Mouse (Mus musculus): ENCODE results near the gene Prr15. TPM values are rescaled to one million over a fixed set of nuclear protein-coding genes. Genes with fewer than 3 reads are reported as not detected.

The Prr15 gene
- polyA plus RNA-seq, 1 experiment from 2014 or later = 26.2 TPM

DNA sequence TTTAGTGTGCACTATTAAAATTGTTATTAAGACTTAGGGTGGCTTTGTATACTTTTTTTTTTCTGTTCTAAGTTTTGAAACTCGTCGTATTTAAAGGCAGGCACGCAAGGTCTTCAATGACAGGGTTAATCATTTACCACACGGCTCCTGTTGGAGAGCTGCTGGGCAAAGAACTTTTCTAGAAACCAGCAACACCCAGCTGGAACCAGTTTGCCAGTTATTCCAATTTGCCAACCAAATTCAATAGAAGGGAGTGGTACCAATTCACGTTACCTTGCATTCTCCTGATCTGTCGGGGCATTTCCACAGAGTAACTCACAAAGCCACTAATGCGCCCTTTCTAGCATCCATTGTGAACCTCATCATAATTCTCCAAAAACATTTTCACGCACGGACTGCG is 4.5 kb downstream of the Prr15 start:
- Histone ChIP-seq H3K9me3 (ENCODE audit: control insufficient read depth, low read length) (no peaks in the 10 kb centered on the region), H3K27ac (replicated peaks in 1 of 2; ENCODE audit: control insufficient read depth in 1 of 2, insufficient read depth in 1 of 2, low read depth in 2 of 2, low read length in 2 of 2) (no peak overlapping the region), H3K9ac (ENCODE audit: low read length) (0 out of 2 replicates have a peak overlapping the region, but pooled peaks have one; percentile 25), H3K4me2 (ENCODE audit: low read length) (peak overlapping the region; percentile 98), H3K4me1 (ENCODE audit: control insufficient read depth in 2 of 2, insufficient read depth in 2 of 2, low read length in 2 of 2) (peaks cover 4 to 7% of the 10 kb centered on the region in 2 experiments; a peak in 2 of 4 replicates), H3K4me3 (ENCODE audit: control insufficient read depth in 1 of 2, insufficient read depth in 1 of 2, low read depth in 1 of 2, low read length in 2 of 2) (peak overlapping the region in 1 of 2 experiments; percentile 18; a peak in 2 of 4 replicates), H3K27me3 (ENCODE audit: control insufficient read depth, insufficient read depth, low read length) (peaks cover 7% of the 10 kb centered on the region), H3K36me3 (ENCODE audit: control insufficient read depth, insufficient read depth, low read length) (no peaks in the 10 kb centered on the region)
- 91% methylated on average over 10 of the region's 10 CpGs for whole genome bisulfite sequencing
- ATAC-seq (ENCODE audit: insufficient number of reproducible peaks, insufficient read depth, low FRiP score, low read depth) = no peak

DNA sequence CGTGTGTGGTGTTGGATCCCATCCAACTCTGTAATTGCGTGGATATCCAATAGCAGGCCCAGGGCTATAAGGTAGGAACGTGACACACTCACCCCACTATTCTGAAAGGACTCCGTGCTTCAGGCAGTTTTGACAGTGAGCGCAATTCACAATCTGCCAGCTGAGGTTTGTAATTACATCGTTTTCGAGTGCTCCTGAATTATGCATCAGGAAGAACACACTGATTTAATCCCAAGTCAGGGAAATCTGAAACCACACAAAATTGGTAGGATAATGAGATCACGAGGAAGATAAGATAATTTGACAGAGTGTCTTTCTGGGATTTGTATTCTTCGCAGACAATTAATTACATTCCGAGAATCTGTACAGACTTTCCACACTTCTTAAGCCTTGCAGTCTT is 6.1 kb downstream of the Prr15 start:
- H3K36me3 ChIP-seq (ENCODE audit: control insufficient read depth, insufficient read depth, low read length) = no peaks in the 10 kb centered on the region
- H3K4me1 ChIP-seq (ENCODE audit: control insufficient read depth in 2 of 2, insufficient read depth in 2 of 2, low read length in 2 of 2) = peaks cover 4% of the 10 kb centered on the region in 2 experiments; a peak in 1 of 4 replicates
- no peak overlapping the region for H3K4me2 ChIP-seq (ENCODE audit: low read length)
- 66% methylated on average over 10 of the region's 10 CpGs for WGBS
- H3K9me3 ChIP-seq (ENCODE audit: control insufficient read depth, low read length) = no peaks in the 10 kb centered on the region
- no peaks in the 10 kb centered on the region for H3K27me3 ChIP-seq (ENCODE audit: control insufficient read depth, insufficient read depth, low read length)
- no peak overlapping the region for H3K9ac ChIP-seq (ENCODE audit: low read length)
- H3K27ac ChIP-seq (replicated peaks in 1 of 2; ENCODE audit: control insufficient read depth in 1 of 2, insufficient read depth in 1 of 2, low read depth in 2 of 2, low read length in 2 of 2) = no peak overlapping the region
- ATAC-seq (ENCODE audit: insufficient number of reproducible peaks, insufficient read depth, low FRiP score, low read depth) = no peak
- H3K4me3 ChIP-seq (ENCODE audit: control insufficient read depth in 1 of 2, insufficient read depth in 1 of 2, low read depth in 1 of 2, low read length in 2 of 2) = no peak overlapping the region

DNA sequence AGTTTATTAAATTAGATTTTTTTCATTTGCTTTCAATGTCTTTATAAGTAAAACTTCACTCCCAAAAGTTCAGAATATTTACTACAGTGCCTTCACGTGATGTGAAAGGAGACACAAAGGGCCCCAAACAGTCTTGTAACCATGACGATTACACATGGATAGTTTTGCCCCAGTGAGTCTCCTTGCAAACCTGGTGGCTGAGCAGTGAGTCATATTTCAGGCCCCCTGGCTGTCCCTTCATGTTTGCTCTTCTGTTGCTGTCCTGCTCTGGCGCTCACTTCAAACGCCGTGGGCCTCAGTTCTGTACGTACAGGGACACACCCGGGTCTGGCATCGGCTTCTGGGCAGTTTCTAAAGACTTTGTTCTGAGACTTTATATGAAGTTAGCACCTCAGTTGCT is 6.6 kb downstream of the Prr15 start:
- no peak overlapping the region for H3K9ac ChIP-seq (ENCODE audit: low read length)
- H3K4me1 ChIP-seq (ENCODE audit: control insufficient read depth in 2 of 2, insufficient read depth in 2 of 2, low read length in 2 of 2) = peaks cover 4% of the 10 kb centered on the region in 2 experiments; a peak in 1 of 4 replicates
- H3K27ac ChIP-seq (replicated peaks in 1 of 2; ENCODE audit: control insufficient read depth in 1 of 2, insufficient read depth in 1 of 2, low read depth in 2 of 2, low read length in 2 of 2) = no peak overlapping the region
- no peaks in the 10 kb centered on the region for H3K27me3 ChIP-seq (ENCODE audit: control insufficient read depth, insufficient read depth, low read length)
- H3K9me3 ChIP-seq (ENCODE audit: control insufficient read depth, low read length) = no peaks in the 10 kb centered on the region
- H3K36me3 ChIP-seq (ENCODE audit: control insufficient read depth, insufficient read depth, low read length) = no peaks in the 10 kb centered on the region
- no peak for ATAC-seq (ENCODE audit: insufficient number of reproducible peaks, insufficient read depth, low FRiP score, low read depth)
- H3K4me2 ChIP-seq (ENCODE audit: low read length) = no peak overlapping the region
- no peak overlapping the region for H3K4me3 ChIP-seq (ENCODE audit: control insufficient read depth in 1 of 2, insufficient read depth in 1 of 2, low read depth in 1 of 2, low read length in 2 of 2)
- 57% methylated on average over 8 of the region's 8 CpGs for WGBS

DNA sequence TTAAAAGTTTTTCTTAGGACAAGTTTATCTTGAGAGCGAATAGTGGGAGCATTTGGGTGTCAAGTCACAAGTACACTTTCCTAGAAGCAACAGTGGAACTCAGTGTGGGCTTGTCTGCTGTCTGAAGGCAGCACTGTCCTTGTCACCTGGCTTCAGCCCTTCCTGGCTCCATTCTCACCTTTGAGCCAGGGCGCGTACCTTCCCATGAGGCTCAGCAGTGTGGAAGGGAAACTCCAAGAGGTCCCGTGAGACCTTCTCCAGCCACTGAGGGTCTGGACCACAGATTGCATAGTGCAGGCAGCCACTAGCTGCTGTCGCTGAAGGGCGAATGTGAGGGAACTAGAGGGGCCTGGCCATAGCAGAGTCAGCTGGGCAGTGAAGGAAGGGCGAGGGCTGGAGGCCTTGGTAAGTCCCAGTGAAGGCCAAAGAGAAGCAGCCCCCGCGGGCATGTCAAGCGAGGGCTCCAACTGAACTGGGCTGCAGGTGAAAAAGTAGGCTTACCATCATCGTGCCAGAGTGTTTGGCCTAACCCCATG is 7.5 kb downstream of the Prr15 start:
- Histone ChIP-seq H3K4me1 (ENCODE audit: control insufficient read depth in 2 of 2, insufficient read depth in 2 of 2, low read length in 2 of 2) (peaks cover 2 to 4% of the 10 kb centered on the region in 2 experiments; a peak in 1 of 4 replicates), H3K36me3 (ENCODE audit: control insufficient read depth, insufficient read depth, low read length) (no peaks in the 10 kb centered on the region), H3K4me2 (ENCODE audit: low read length) (no peak overlapping the region), H3K4me3 (ENCODE audit: control insufficient read depth in 1 of 2, insufficient read depth in 1 of 2, low read depth in 1 of 2, low read length in 2 of 2) (no peak overlapping the region), H3K9me3 (ENCODE audit: control insufficient read depth, low read length) (no peaks in the 10 kb centered on the region), H3K9ac (ENCODE audit: low read length) (no peak overlapping the region), H3K27me3 (ENCODE audit: control insufficient read depth, insufficient read depth, low read length) (no peaks in the 10 kb centered on the region), H3K27ac (replicated peaks in 1 of 2; ENCODE audit: control insufficient read depth in 1 of 2, insufficient read depth in 1 of 2, low read depth in 2 of 2, low read length in 2 of 2) (no peak overlapping the region)
- WGBS = 61% methylated on average over 11 of the region's 11 CpGs
- ATAC-seq (ENCODE audit: insufficient number of reproducible peaks, insufficient read depth, low FRiP score, low read depth) = no peak

DNA sequence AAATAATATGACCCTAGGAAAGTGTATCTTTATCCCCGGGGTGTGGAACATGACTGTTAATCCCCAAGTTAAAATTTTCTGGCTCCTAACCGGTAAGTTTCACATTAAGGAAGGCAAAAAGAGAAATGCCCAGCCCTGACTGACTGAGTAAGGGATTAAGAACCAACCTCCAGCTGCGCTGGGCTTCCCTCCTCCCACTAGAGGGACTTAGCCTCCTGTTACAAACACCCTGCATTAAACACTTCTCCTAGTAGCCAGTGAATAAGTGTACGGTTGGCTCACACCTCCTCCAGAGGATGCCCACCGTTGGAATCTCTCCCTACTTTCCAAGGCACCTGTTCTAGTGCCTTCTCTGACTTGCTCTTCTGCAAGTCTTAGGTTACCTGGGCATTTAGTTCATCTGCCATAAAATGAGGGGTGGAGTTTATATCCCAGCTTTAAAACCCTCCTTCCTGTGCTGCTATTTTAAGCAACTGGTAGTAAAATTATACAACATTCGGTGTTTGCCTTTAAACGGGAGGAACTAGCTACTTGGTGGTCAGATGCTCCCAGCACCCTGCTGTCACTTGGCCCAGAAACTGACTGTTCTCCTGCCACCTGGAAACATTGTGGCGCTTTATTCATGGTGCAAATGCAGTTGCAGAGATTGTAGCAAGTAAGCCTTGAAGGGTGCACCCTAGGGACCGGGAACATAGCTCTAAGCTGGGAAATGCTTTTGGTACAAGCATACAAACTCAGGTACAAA is 8.2 kb downstream of the Prr15 start:
- H3K9ac ChIP-seq (ENCODE audit: low read length) = no peak overlapping the region
- H3K27me3 ChIP-seq (ENCODE audit: control insufficient read depth, insufficient read depth, low read length) = no peaks in the 10 kb centered on the region
- peaks cover 0 to 2% of the 10 kb centered on the region in 2 experiments; a peak in 1 of 4 replicates for H3K4me1 ChIP-seq (ENCODE audit: control insufficient read depth in 2 of 2, insufficient read depth in 2 of 2, low read length in 2 of 2)
- H3K9me3 ChIP-seq (ENCODE audit: control insufficient read depth, low read length) = no peaks in the 10 kb centered on the region
- no peak overlapping the region for H3K4me2 ChIP-seq (ENCODE audit: low read length)
- WGBS = 48% methylated on average over 9 of the region's 9 CpGs
- H3K36me3 ChIP-seq (ENCODE audit: control insufficient read depth, insufficient read depth, low read length) = no peaks in the 10 kb centered on the region
- no peak overlapping the region for H3K27ac ChIP-seq (replicated peaks in 1 of 2; ENCODE audit: control insufficient read depth in 1 of 2, insufficient read depth in 1 of 2, low read depth in 2 of 2, low read length in 2 of 2)
- ATAC-seq (ENCODE audit: insufficient number of reproducible peaks, insufficient read depth, low FRiP score, low read depth) = no peak
- no peak overlapping the region for H3K4me3 ChIP-seq (ENCODE audit: control insufficient read depth in 1 of 2, insufficient read depth in 1 of 2, low read depth in 1 of 2, low read length in 2 of 2)

DNA sequence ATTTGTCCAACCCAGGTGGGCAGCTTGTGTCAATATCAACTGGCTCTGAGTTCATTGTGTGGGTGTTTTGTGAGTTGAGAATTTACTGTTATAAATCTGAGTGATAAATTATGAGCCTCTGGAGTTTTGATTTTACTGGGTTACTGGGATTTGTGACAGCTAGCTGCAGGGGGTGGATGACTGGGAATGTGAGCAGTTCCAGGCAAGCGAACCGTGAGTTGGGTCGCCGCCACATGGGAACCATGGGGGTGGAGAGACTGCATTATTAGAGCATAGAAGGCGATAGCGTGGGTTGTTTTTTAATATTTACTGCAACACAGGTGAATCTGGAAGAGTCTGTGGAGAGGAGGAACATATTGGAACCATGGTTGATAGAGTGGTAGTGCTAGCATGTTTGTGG is 11.7 kb downstream of the Prr15 start:
- H3K36me3 ChIP-seq (ENCODE audit: control insufficient read depth, insufficient read depth, low read length) = no peaks in the 10 kb centered on the region
- peaks cover 0 to 2% of the 10 kb centered on the region in 2 experiments; a peak in 1 of 4 replicates for H3K4me1 ChIP-seq (ENCODE audit: control insufficient read depth in 2 of 2, insufficient read depth in 2 of 2, low read length in 2 of 2)
- ATAC-seq (ENCODE audit: insufficient number of reproducible peaks, insufficient read depth, low FRiP score, low read depth) = no peak
- no peak overlapping the region for H3K4me2 ChIP-seq (ENCODE audit: low read length)
- no peak overlapping the region for H3K4me3 ChIP-seq (ENCODE audit: control insufficient read depth in 1 of 2, insufficient read depth in 1 of 2, low read depth in 1 of 2, low read length in 2 of 2)
- H3K27ac ChIP-seq (replicated peaks in 1 of 2; ENCODE audit: control insufficient read depth in 1 of 2, insufficient read depth in 1 of 2, low read depth in 2 of 2, low read length in 2 of 2) = no peak overlapping the region
- 81% methylated on average over 6 of the region's 6 CpGs for WGBS
- no peak overlapping the region for H3K9ac ChIP-seq (ENCODE audit: low read length)
- H3K27me3 ChIP-seq (ENCODE audit: control insufficient read depth, insufficient read depth, low read length) = no peaks in the 10 kb centered on the region
- H3K9me3 ChIP-seq (ENCODE audit: control insufficient read depth, low read length) = no peaks in the 10 kb centered on the region

DNA sequence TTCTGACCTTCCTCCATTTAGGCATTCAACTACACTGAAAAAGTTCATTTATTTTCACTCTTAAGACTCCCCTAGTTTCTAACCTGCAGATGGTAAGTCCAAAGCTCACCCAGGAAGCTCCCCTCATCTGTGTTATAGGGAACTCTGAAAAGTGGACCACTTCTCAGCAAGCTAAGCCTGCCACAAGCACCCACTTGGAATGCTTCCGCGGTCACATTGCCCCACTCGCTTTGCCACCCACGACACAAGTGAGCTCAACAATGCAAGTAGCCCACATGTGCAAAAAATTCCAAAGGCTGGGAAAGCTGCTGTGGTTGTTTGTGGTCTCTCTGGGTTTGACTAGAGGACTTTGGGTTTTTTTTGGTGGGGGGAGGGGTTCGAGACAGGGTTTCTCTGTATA is 15.5 kb downstream of the Prr15 start:
- Histone ChIP-seq H3K4me1 (ENCODE audit: control insufficient read depth in 2 of 2, insufficient read depth in 2 of 2, low read length in 2 of 2) (no peaks in the 10 kb centered on the region), H3K4me2 (ENCODE audit: low read length) (no peak overlapping the region), H3K27me3 (ENCODE audit: control insufficient read depth, insufficient read depth, low read length) (no peaks in the 10 kb centered on the region), H3K4me3 (ENCODE audit: control insufficient read depth in 1 of 2, insufficient read depth in 1 of 2, low read depth in 1 of 2, low read length in 2 of 2) (no peak overlapping the region), H3K9me3 (ENCODE audit: control insufficient read depth, low read length) (no peaks in the 10 kb centered on the region), H3K36me3 (ENCODE audit: control insufficient read depth, insufficient read depth, low read length) (no peaks in the 10 kb centered on the region), H3K27ac (replicated peaks in 1 of 2; ENCODE audit: control insufficient read depth in 1 of 2, insufficient read depth in 1 of 2, low read depth in 2 of 2, low read length in 2 of 2) (no peak overlapping the region), H3K9ac (ENCODE audit: low read length) (no peak overlapping the region)
- 86% methylated on average over 5 of the region's 5 CpGs for WGBS
- ATAC-seq (ENCODE audit: insufficient number of reproducible peaks, insufficient read depth, low FRiP score, low read depth) = no peak

All from heart, embryonic 14.5 days (tissue).